Mouse (Mus musculus) MEL (cell line): Measurements from ENCODE around the gene Lix1l.

Experiments
- CTCF ChIP-seq, 3 experiments: IDR thresholded peaks in 2 of 3; conservative IDR thresholded peaks in 1 of 3; 2 replicates each; pipeline ENCODE4 v1.5.1; 2011 to 2012; ENCODE audit warnings: low read length in 3 of 3, low read depth in 2 of 3, mild to moderate bottlenecking in 2 of 3, improper control_type of control experiment in 1 of 3, inconsistent platforms in 1 of 3, mixed read lengths in 1 of 3, moderate library complexity in 1 of 3; ENCODE audit not compliant: control insufficient read depth in 1 of 3, insufficient read depth in 1 of 3, poor library complexity in 1 of 3, severe bottlenecking in 1 of 3
- ETS1 ChIP-seq: IDR thresholded peaks from 2 replicates; pipeline ENCODE4 v1.6.1; 2012; ENCODE audit warnings: low read depth, mild to moderate bottlenecking, inconsistent platforms, low read length, improper control_type of control experiment, moderate library complexity
- KAT2A ChIP-seq: conservative IDR thresholded peaks from 2 replicates; pipeline ENCODE4 v1.6.1; 2012; ENCODE audit warnings: low read depth, low read length, improper control_type of control experiment, inconsistent platforms
- UBTF ChIP-seq: IDR thresholded peaks from 2 replicates; pipeline ENCODE4 v1.6.1; 2012; ENCODE audit warnings: low read depth, mild to moderate bottlenecking, inconsistent platforms, low read length, improper control_type of control experiment, moderate library complexity, borderline replicate concordance; ENCODE audit not compliant: insufficient read depth

GRCm38 (mm10) chr3:96561946-96562681, 38.8 kb upstream of the Lix1l start:
- TF ChIP-seq CTCF (IDR thresholded peaks at IDR 0.05 in 2 of 3, conservative IDR thresholded peaks at IDR 0.05 in 1 of 3; ENCODE audit: control insufficient read depth in 1 of 3, insufficient read depth in 1 of 3, low read depth in 2 of 3, low read length in 3 of 3, poor library complexity in 1 of 3, severe bottlenecking in 1 of 3) (no peak), KAT2A (no peak), UBTF (no peak), ETS1 (no peak)
